Mouse (Mus musculus) lung, postnatal 25 days (tissue): Measurements from ENCODE around the gene Spred3.
"Not testable (repeated sequence)": the region's sequence is repeated elsewhere in the genome, so short reads cannot be mapped to it uniquely, and the experiment has no call there.

Experiments used
- DNase-seq: peaks from one replicate; pipeline ENCODE4 v3.0.0; 2022; ENCODE audit warnings: low spot score

Gene Spred3

GRCm38 (mm10) chr7:29170066-29170754 is at the start of gene Spred3, which contains the start of gene Ggn:
Gene Spred3 (minus strand): TSS chr7:29170411.
Gene Ggn (plus strand): TSS chr7:29170210.
- peak; percentile 83 for DNase-seq

- no peak for DNase-seq
These were observed 44.6 kb upstream of the Spred3 start for GRCm38 (mm10) chr7:29214846-29215245.

DNA sequence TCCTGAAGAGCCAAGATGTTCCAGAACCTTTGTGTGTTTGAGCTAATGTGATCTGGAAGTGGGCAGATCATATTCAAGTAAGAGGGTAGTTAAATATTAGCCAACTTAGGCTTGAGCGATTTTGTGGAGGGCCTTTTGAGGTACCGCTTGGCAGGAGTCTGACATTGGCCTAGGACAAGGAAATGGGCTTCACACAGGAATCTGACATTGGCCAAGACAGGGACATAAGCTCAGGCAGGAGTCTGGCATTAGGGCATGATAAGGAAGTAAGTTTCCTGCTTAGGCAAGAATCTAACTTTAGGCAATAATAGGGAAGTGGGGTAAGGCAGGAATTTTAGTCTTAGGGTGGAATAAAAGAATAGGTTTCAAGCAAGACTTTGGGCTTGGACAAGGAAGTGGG is 44.0 kb upstream of the Spred3 start:
- DNase-seq, result peak; percentile 21

- no peak for DNase-seq
These were observed 43.5 kb upstream of the Spred3 start, which contains the start of gene Catsperg1 for GRCm38 (mm10) chr7:29213675-29214082. Gene Catsperg1 (minus strand): TSS chr7:29214035.

- not testable (repeated sequence) for DNase-seq
These were observed 42.8 kb upstream of the Spred3 start for GRCm38 (mm10) chr7:29212775-29213560.

- DNase-seq, result peak; percentile 7
These were observed 42.1 kb upstream of the Spred3 start for GRCm38 (mm10) chr7:29212199-29212765.

DNA sequence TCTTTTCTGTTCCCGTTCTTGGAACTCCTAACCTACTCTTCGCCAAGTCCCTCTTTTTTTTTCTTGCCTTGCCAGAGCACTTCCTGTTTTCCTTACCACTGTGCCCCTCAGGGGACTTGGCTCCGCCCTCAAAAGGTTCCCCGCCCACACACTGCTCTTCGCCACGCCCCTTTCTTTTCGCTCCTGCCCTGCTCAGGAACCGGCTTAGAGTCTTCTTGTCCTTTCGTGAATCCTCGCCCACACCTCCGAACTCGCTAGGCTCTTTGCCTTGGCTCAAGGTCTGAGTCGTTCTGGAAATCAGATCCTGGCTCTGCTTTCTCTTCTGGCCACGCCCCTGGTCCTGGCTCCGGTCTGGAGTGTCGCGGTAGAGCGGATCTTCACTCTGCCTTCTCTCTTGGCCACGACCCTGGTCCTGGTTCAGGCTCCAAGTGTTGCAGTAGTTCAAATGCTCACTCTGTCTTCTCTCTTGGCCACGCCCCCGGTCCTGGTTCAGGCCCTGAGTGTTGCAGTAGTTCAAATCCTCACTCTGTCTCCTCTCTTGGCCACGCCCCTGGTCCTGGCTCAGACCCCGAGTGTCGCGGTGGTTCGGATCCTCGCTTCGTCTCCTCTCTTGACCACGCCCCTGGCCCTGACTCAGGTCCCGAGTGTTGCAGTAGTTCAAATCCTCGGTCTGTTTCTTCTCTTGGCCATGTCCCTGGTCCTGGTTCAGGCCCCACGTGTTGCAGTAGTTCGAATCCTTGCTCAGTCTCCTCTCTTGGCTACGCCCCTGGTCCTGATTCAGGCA is 41.4 kb upstream of the Spred3 start:
- peak; percentile 94 for DNase-seq

DNA sequence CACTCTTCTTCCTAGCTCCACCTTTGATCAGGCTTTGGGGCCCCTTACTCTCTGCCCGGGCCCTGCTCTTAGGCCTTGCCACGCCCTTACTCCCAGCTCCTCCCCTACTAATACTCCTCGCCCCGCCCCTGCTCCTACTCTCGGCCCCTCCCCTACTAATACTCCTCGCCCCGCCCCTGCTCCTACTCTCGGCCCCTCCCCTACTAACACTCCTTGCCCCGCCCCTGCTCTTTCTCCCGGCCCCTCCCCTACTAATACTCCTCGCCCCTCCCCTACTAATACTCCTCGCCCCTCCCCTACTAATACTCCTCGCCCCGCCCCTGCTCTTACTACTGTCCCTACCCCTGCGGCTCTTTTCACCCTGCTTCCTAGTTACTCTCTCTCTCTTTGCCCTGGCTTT is 40.8 kb upstream of the Spred3 start:
- not testable (repeated sequence) for DNase-seq

DNA sequence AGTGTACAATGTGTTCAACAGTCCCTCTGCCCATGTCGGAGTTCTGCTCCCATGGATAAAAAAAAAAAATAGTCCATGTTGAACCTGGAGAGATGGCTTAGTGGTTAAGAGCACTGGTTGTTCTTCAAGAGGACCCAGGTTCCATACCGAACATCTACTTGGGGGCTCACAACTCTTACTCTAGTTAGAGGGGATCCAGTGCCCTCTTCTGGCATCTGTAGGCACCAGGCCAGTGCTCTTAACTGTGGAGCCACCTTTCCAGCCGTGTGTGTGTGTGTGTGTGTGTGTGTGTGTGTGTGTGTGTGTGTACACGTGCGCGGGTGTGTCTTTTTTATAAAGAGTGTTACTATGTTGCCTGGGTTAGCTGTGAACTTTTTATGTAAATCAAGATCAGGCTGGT is 32.4 kb upstream of the Spred3 start:
- no peak for DNase-seq

GRCm38 (mm10) chr7:29194230-29194629 is 24.0 kb upstream of the Spred3 start:
- DNase-seq, result not testable (repeated sequence)

DNA sequence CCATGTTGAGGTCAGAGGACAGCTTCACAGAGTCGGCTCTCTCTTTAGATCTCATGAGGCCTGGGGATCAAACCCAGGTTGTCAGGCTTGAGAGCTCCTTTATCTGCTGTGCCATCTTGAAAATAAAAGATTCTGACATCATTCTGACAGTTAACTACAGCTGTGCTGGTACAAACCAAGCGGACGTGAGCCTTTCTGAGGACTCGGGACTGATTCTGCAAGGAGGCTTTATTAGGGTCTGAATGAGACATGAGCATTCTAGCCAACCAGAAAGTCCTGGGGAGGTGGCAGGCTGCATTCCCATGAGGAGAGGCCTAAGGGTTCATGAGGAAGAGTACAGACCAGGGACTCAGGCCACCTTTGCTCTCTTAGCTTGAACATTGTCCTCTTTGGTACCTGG is 11.1 kb upstream of the Spred3 start:
- DNase-seq, result not testable (repeated sequence)

DNA sequence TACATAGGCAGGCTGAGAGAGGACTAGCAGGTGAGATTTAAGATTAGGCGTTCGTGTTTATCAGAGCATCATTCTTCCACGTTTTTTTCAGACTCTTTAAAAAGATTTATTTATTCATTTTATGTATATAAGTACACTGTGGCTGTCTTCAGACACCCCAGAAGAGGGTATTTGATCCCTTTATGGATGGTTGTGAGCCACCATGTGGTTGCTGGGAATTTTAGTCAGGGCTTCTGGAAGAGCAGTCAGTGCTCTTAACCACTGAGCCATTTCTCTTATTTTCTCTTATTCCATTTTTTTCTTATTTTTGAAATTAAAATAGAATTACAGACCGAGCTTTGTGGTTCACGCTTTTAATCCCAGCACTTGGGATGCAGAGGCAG is 10.6 kb upstream of the Spred3 start:
- no peak for DNase-seq

- DNase-seq, result peak; percentile 98
These were observed 10.1 kb upstream of the Spred3 start, which contains the start of gene Psmd8 for GRCm38 (mm10) chr7:29180077-29180853. Gene Psmd8 (minus strand): TSS chr7:29180701.

DNA sequence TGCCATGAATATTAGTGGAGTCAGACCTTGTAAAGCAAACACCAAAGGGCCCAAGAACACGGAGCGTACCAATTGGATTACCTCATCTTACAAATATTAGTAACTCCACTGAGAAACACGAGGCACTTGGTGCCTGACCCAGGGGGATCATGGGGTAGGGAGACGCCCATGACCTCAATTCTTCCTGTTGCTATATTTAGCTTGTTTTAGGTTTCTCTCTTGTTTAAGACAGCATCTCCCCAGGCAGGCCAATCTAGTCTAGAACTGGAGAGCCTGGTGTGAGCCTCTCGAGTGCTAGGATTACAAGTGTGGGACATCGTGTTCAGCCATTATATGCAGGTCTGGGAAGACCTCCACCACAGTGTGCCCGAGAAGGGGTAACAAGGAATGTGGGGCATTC is 9.1 kb upstream of the Spred3 start:
- no peak for DNase-seq

- DNase-seq, result no peak
These were observed 7.9 kb upstream of the Spred3 start for GRCm38 (mm10) chr7:29178106-29178505.

GRCm38 (mm10) chr7:29172390-29173016 is 2.3 kb upstream of the Spred3 start:
- DNase-seq, result no peak

DNA sequence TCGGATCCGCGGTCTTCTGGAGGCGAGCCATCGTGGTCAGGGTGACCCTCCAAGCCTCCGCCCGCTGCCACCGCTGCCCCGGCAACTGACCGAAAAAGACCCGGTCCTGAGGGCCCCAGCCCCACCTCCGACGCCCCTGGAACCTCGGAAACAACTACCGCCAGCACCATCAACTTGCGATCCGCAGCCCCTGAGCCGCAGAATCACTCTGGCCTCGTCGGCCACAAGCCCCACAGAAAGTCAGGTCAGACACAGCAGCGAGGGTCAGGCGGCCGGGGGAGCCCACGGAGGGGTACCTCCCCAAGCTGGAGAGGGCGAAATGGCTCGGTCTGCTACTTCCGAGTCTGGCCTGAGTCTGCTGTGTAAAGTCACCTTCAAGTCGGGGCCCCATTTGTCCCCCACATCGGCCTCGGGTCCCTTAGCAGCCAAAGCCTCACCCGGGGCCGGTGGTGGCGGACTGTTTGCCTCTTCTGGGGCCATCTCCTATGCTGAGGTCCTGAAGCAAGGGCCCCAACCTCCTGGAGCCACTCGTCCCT is 1.4 kb upstream of the Spred3 start:
- no peak for DNase-seq

DNA sequence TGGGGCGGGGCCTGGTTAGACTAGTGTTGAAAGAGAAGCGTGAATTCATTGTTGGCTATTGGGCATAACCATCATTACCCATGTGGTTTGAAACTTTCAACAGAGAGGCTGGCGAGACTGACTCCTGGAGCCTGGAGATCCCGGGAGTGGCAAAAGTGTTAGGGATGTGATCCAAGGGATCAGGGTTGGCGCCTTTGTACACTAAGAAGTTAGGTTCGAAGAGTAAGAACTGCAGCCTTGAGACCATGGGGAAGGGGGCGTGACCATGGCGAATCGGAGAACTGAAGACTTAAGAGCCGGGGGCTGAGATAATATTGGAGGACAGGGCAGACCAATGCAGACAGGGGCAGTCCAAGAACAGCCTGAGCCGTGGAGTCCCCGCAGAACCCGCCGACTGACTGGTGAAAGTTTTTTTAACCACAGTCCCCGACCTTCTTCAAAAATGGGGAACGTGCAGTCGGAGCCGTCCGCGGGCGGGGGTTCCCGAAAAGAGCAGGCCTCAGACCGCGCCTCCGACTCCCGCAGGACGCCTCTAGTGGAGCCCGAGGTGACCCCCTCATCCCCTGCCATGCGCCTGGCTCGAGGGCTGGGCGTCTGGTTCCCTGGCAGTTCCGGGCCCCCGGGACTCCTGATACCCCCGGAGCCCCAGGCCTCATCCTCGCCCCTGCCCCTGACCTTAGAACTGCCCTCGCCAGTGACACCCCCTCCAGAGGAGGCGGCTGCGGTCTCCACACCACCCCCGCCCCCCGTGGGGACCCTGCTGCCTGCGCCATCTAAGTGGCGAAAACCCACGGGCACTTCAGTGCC is 747 bp upstream of the Spred3 start:
- peak; percentile 31 for DNase-seq

DNA sequence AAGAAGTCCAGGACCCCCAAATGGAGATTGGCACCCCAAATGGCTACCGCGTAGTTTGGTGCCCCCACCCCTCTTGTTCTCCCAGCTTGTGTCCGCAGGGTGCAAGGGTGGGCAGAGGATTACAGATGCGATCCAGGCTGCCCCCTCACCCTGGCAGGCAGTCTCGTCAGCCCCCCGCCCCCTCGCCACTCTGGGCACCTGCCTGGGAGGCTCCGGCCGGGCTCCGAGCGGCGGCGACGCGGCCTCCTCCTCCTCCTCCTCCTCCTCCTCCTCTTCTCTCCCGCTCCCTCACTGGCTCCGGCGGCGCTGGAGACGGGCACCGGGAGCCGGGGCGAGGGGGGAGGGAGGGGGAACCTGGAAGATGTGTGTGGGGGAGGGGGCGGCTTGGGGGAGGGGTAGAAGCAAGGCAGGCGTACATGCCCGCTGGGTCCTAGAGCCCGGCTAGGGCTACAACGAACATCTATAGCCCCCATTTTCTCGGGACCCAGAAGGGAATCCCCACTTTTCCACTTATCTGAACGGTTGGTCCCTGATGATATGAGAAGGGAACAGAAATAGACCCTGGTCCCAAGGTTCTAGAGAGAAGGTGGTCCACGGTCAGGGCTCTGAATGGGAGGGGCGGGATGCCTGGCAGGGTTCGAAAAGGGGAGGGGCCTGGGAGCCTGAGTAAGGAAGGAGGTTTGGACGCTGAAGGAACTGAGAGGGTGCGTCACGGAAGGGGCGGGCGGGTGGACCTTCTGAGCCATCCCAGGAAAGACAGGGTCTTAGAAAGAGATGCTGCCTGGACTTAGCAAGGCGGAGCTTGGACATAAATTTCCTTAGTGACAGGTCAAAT is 763 bp downstream of the Spred3 start:
- DNase-seq, result peak; percentile 71
